Mouse (Mus musculus) heart, embryonic 14.5 days (tissue): ENCODE data around the gene Nsun2. TPM values are rescaled to one million over a fixed set of nuclear protein-coding genes. Genes with fewer than 3 reads are reported as not detected.

ENCODE experiments used
- ATAC-seq: fragments of 200-750 bp; cut with Nextera tagmentation; 2 replicates; pipeline ENCODE4 v1.8.0; 2017; ENCODE audit warnings: low read depth, moderate TSS enrichment; ENCODE audit not compliant: insufficient number of reproducible peaks, insufficient read depth, low FRiP score
- H3K27ac ChIP-seq, 2 experiments: fragments of 200-500 bp in 1 of 2; fragments of 300-500 bp in 1 of 2; sonication (generic) in 1 of 2; replicated peaks in 1 of 2; 2 replicates each; pipeline ENCODE4 v1.5.1; 2012 to 2014; ENCODE audit warnings: low read depth in 2 of 2, low read length in 2 of 2, control low read depth in 1 of 2, mild to moderate bottlenecking in 1 of 2, mixed read lengths in 1 of 2; ENCODE audit not compliant: control insufficient read depth in 1 of 2, insufficient read depth in 1 of 2
- H3K27me3 ChIP-seq: fragments of 300-500 bp; sonication (generic); 2 replicates; pipeline ENCODE4 v1.6.1; 2014; ENCODE audit warnings: mild to moderate bottlenecking, low read length, control low read depth; ENCODE audit not compliant: control insufficient read depth, insufficient read depth
- H3K36me3 ChIP-seq: fragments of 300-500 bp; sonication (generic); 2 replicates; pipeline ENCODE4 v1.6.1; 2014; ENCODE audit warnings: mild to moderate bottlenecking, control low read depth, low read length, mixed read lengths; ENCODE audit not compliant: control insufficient read depth, insufficient read depth
- H3K4me1 ChIP-seq, 2 experiments: fragments of 200-500 bp in 1 of 2; fragments of 300-500 bp in 1 of 2; sonication (generic) in 1 of 2; 2 replicates each; pipeline ENCODE4 v1.6.1; 2012 to 2014; ENCODE audit warnings: low read length in 2 of 2, control low read depth in 1 of 2, mixed read lengths in 1 of 2; ENCODE audit not compliant: control insufficient read depth in 2 of 2, insufficient read depth in 2 of 2
- H3K4me2 ChIP-seq: fragments of 300-500 bp; sonication (generic); 2 replicates; pipeline ENCODE4 v1.6.1; 2014; ENCODE audit warnings: mild to moderate bottlenecking, low read length
- H3K4me3 ChIP-seq, 2 experiments: fragments of 200-500 bp in 1 of 2; fragments of 300-500 bp in 1 of 2; sonication (generic) in 1 of 2; 2 replicates each; pipeline ENCODE4 v1.5.1; 2012 to 2014; ENCODE audit warnings: low read length in 2 of 2, mild to moderate bottlenecking in 2 of 2, control low read depth in 1 of 2, low read depth in 1 of 2, moderate library complexity in 1 of 2; ENCODE audit not compliant: control insufficient read depth in 1 of 2, insufficient read depth in 1 of 2
- H3K9ac ChIP-seq: fragments of 300-500 bp; sonication (generic); 2 replicates; pipeline ENCODE4 v1.6.1; 2014; ENCODE audit warnings: mild to moderate bottlenecking, low read length
- H3K9me3 ChIP-seq: fragments of 300-500 bp; sonication (generic); 2 replicates; pipeline ENCODE4 v1.6.1; 2016; ENCODE audit warnings: low read length, control low read depth; ENCODE audit not compliant: control insufficient read depth
- WGBS: fragments of 180-500 bp; shearing (Covaris S2); extraction: QIAGEN DNeasy Blood & Tissue Kit; methylation state at CpG from one replicate; pipeline ENCODE4 v1.1.7; 2014; 5-methylcytosine and 5-hydroxymethylcytosine counted together
- polyA plus RNA-seq: library from polyadenylated mRNA; unstranded; fragments of >200 nt; fragmentation: Nextera tagmentation; extraction: Ambion mirVana; gene quantifications from 2 replicates; pipeline ENCODE4 v1.2.1, GENCODE M21; 2014

The Nsun2 gene
- polyA plus RNA-seq, 1 experiment from 2014 or later: 64.2 TPM

DNA sequence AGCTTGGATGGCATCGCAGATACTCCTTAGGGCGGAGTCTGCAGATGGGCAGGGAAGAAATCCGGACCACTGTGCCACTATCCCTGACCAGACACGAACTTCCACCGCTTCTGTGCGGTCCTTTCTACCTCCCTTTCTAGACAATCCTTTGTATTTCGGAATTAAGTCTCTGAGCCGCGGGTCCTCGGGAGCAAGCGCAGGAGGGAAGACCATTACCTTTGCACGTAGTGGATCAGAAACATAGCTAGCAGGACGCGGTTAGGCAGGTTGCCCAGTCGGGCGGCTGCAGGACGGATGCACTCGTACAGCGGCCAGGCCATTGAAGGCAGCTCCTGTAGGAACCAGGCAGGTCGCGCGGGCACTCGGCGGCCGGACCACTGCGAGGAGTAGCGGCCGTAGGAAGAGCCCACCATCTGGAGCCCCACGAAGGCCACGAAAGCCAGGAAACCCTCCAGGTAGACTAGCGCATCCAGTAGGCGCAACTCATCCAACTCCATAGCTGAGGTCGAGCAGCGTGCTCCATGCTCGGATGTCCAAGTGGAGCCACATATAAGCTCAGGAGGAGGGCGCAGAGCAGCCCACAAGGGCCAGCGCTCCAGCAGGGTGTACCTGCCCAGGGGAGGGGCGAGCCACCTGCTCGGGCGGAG is 77.3 kb downstream of the Nsun2 start:
- peak overlapping the region; percentile 94 for H3K4me2 ChIP-seq
- ATAC-seq: peak; percentile 3; the same call in 1 of the 2 replicates
- WGBS: under 1% methylated on average over 40 of the region's 40 CpGs
- peak overlapping the region; percentile 66 for H3K9ac ChIP-seq
- H3K27ac ChIP-seq: no peak overlapping the region; a peak in 1 of 4 replicates
- peaks cover 30% of the 10 kb centered on the region for H3K36me3 ChIP-seq
- H3K4me1 ChIP-seq: peaks cover 0 to 5% of the 10 kb centered on the region in 2 experiments; a peak in 1 of 4 replicates
- H3K4me3 ChIP-seq: peak overlapping the region; percentile 73 to 85
- no peaks in the 10 kb centered on the region for H3K9me3 ChIP-seq
- H3K27me3 ChIP-seq: peaks cover 4% of the 10 kb centered on the region; the same call in 1 of the 2 replicates

DNA sequence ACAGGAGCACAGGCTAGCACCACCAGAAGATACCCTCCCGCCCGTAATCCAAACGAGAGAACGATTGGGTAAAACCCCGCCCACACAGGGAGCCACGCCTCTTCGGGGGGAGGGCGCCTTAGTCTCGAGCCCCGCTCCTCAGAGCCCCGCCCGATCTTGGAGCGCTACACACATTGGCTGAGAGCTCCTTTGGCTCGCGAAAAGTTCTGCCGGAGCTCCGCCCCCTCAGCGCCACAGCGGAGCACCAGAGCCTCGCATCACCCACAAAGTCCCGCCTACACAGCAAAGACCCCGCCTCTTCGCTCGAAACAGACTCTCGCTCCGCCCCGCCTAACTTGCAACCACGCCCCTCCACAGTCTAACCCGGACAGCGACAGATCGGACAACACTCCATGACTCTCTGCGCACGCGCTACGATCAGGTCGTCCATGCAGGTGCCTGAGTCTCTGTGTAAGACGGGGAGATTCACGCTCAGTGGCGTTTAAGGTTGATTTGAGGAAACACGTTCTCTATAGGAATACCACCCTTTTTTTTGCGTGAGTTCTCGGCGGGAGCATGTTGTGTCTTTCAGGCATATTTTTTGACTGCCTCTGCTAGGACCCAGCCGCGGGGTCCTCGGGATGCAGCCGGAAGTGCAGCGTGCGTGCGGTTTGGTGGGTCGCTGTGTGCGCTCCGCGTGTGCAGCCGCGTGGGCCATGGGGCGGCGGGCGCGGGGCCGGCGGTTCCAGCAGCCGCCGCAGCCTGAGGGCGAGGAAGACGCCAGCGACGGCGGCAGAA is 78.0 kb downstream of the Nsun2 start, which contains the start of gene Srd5a1:
TSS of gene Srd5a1 (minus strand) at position 45 of the 777 bp plus-strand sequence.
- peak within 1 kb of the TSS; percentile 78 to 92 for H3K4me3 ChIP-seq
- peaks cover 0 to 5% of the 10 kb centered on the region in 2 experiments; a peak in 1 of 4 replicates for H3K4me1 ChIP-seq
- peak within 1 kb of the TSS; percentile 43 to 88; a peak in 3 of 4 replicates for H3K27ac ChIP-seq
- H3K4me2 ChIP-seq: peak within 1 kb of the TSS; percentile 94
- no peaks in the 10 kb centered on the region for H3K9me3 ChIP-seq
- peaks cover 37% of the 10 kb centered on the region for H3K36me3 ChIP-seq
- peak within 1 kb of the TSS; percentile 80 for H3K9ac ChIP-seq
- under 1% methylated on average over 68 of the region's 69 CpGs for WGBS
- peaks cover 4% of the 10 kb centered on the region; the same call in 1 of the 2 replicates for H3K27me3 ChIP-seq
- peak; percentile 100 for ATAC-seq

DNA sequence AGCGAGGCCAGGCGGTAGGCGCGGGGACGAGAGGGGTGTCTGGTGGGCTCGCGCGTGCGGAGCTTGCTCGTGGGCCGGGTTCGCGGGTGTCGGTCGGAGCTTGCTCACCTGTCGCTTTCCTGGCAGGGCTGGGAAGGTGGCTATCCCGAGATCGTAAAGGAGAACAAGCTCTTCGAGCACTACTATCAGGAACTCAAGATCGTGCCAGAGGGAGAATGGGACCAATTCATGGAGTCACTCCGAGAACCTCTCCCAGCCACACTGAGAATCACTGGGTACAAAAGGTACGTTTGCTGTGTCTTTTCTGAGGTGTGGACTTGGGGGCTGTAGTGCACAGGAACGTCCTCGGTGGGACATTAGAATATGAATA is 78.6 kb downstream of the Nsun2 start:
- peaks cover 0 to 5% of the 10 kb centered on the region in 2 experiments; a peak in 1 of 4 replicates for H3K4me1 ChIP-seq
- H3K4me3 ChIP-seq: peak overlapping the region; percentile 78 to 92
- H3K9ac ChIP-seq: peak overlapping the region; percentile 80
- H3K27me3 ChIP-seq: peaks cover 4% of the 10 kb centered on the region; the same call in 1 of the 2 replicates
- H3K27ac ChIP-seq: peak overlapping the region in 1 of 2 experiments; percentile 43; a peak in 1 of 4 replicates
- under 1% methylated on average over 24 of the region's 24 CpGs for WGBS
- H3K9me3 ChIP-seq: no peaks in the 10 kb centered on the region
- ATAC-seq: no peak
- peaks cover 43% of the 10 kb centered on the region for H3K36me3 ChIP-seq
- peak overlapping the region; percentile 94 for H3K4me2 ChIP-seq

DNA sequence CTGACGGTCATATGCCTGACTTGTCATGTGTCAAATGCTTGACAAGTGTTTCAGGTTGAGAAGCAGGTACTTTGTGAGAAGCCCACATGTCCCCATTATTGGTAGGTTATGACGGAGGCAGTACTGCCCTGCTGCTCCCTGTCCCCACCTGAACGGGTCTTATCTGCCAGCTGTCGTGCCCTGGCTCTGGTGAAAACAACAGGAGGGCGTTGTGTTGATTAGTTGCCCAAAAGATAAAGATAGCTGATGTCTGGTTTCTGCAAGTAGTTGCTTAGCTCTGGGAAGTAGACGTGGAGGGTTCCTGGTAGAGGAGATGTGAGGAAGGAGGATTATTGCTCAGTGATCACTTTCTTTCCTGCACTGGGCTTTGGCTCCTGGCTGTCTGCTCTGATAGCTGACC is 83.2 kb downstream of the Nsun2 start:
- Histone ChIP-seq H3K27ac (no peak overlapping the region), H3K9me3 (no peaks in the 10 kb centered on the region), H3K9ac (no peak overlapping the region), H3K27me3 (no peaks in the 10 kb centered on the region), H3K4me3 (no peak overlapping the region), H3K36me3 (peaks cover 86% of the 10 kb centered on the region), H3K4me1 (no peaks in the 10 kb centered on the region), H3K4me2 (no peak overlapping the region)
- WGBS: 62% methylated on average over 6 of the region's 6 CpGs
- no peak for ATAC-seq

DNA sequence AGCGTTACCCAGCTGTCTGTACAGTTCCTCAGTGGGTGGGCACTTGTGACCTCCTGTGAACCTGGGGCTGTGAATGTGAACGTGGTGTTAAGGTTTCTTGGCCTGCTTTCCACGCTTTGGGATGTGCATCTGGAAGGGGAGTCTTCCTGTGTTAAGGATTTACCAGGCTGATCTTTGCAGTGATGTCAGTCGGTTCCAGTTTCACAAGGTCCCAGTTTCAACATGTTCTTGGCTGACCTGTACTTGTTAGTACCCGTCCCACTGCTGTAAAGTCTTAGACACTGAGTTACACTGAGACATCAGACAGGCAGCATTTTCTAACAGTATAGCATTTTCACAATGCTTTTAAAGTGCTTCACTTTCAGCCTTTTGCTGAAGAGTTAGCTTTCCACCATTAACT is 90.3 kb downstream of the Nsun2 start:
- H3K27me3 ChIP-seq: no peaks in the 10 kb centered on the region
- no peaks in the 10 kb centered on the region for H3K9me3 ChIP-seq
- H3K4me3 ChIP-seq: no peak overlapping the region
- H3K4me2 ChIP-seq: no peak overlapping the region
- no peak for ATAC-seq
- no peak overlapping the region for H3K9ac ChIP-seq
- 90% methylated on average over 5 of the region's 5 CpGs for WGBS
- no peak overlapping the region for H3K27ac ChIP-seq
- no peaks in the 10 kb centered on the region for H3K4me1 ChIP-seq
- H3K36me3 ChIP-seq: peaks cover 95% of the 10 kb centered on the region

DNA sequence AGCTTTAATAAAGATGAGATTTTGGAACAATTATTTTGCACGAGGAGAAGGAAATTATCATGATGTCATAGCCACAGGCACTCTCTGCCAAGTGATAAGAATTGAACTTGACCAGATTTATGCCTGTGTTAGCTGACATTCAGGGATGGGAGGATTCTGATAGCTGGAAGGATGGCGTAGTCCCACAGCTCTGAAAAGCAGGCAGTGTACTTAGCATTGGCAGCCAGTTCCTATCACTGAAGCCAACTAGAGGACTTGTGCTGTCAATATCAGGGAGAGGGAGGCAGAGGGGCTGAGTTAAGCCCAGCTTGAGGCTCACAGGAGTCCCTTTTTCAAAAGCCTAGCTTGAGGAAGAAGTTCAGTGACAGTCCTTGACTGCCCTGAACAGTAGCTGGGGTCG is 91.0 kb downstream of the Nsun2 start:
- Histone ChIP-seq H3K36me3 (peaks cover 95% of the 10 kb centered on the region), H3K4me2 (no peak overlapping the region), H3K9me3 (no peaks in the 10 kb centered on the region), H3K9ac (no peak overlapping the region), H3K27me3 (no peaks in the 10 kb centered on the region), H3K27ac (no peak overlapping the region), H3K4me3 (no peak overlapping the region), H3K4me1 (no peaks in the 10 kb centered on the region)
- no peak for ATAC-seq
- WGBS: 86% methylated on average over 3 of the region's 3 CpGs

DNA sequence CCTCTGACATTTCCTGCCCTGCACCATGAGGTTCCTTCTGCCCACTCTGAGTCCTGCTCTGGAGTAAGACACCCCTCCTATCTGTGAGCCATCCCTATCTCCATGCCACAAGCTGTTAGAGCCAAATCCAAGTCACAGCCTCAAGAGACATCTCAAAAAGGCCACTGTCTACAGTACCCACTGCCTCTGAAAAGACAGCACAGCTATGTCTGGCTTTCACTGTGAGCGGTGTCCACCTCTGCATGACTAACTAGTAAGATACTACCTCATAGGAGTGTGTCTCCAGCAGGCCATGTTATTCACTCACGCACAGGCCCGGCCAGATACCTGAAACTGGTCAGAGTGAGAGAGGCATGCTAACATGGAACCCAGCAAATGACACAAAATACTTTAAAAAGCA is 94.4 kb downstream of the Nsun2 start:
- WGBS: 97% methylated on average over 3 of the region's 3 CpGs
- Histone ChIP-seq H3K9me3 (no peaks in the 10 kb centered on the region), H3K4me2 (no peak overlapping the region), H3K27ac (no peak overlapping the region), H3K4me1 (no peaks in the 10 kb centered on the region), H3K36me3 (peaks cover 98% of the 10 kb centered on the region), H3K27me3 (no peaks in the 10 kb centered on the region), H3K9ac (no peak overlapping the region), H3K4me3 (no peak overlapping the region)
- no peak for ATAC-seq
